Mouse (Mus musculus) heart, adult 2 months (tissue): ENCODE results near the gene Atmin. TPM values are rescaled to one million over a fixed set of nuclear protein-coding genes. Genes with fewer than 3 reads are reported as not detected.

Source experiments
- DNase-seq, 2 experiments: peaks; one replicate each; pipeline ENCODE4 v3.0.0; 2021
- H3K27ac ChIP-seq: fragments of 200-600 bp; 2 replicates; pipeline ENCODE4 v1.8.1; 2022
- H3K27me3 ChIP-seq: fragments of 200-500 bp; 2 replicates; pipeline ENCODE4 v1.6.1; 2012; ENCODE audit warnings: mild to moderate bottlenecking, low read length, inconsistent platforms, mixed read lengths; ENCODE audit not compliant: control insufficient read depth, insufficient read depth
- H3K36me3 ChIP-seq: fragments of 200-500 bp; 2 replicates; pipeline ENCODE4 v1.6.1; 2012; ENCODE audit warnings: low read length, inconsistent platforms; ENCODE audit not compliant: control insufficient read depth, insufficient read depth
- H3K4me1 ChIP-seq: fragments of 200-500 bp; 2 replicates; pipeline ENCODE4 v1.6.1; 2011; ENCODE audit warnings: low read length; ENCODE audit not compliant: control insufficient read depth, insufficient read depth
- H3K4me3 ChIP-seq: fragments of 200-600 bp; 2 replicates; pipeline ENCODE4 v1.8.1; 2022
- H3K79me2 ChIP-seq: fragments of 200-500 bp; replicated peaks from 2 replicates; pipeline ENCODE4 v1.6.1; 2012; ENCODE audit warnings: mild to moderate bottlenecking, inconsistent platforms, low read length, moderate library complexity, mixed read lengths; ENCODE audit not compliant: control insufficient read depth, insufficient read depth
- H3K9ac ChIP-seq: fragments of 200-500 bp; 2 replicates; pipeline ENCODE4 v1.6.1; 2012; ENCODE audit warnings: low read depth, mild to moderate bottlenecking, control low read depth, inconsistent platforms, low read length, mixed read lengths
- CTCF ChIP-seq: fragments of 200-600 bp; IDR thresholded peaks from 2 replicates; pipeline ENCODE4 v1.8.1; 2022; ENCODE audit warnings: antibody characterized with exemption, mild to moderate bottlenecking, moderate library complexity
- EP300 ChIP-seq: fragments of 200-500 bp; IDR thresholded peaks from 2 replicates; pipeline ENCODE4 v1.6.1; 2011; ENCODE audit warnings: low read depth, low read length, control low read depth; ENCODE audit not compliant: insufficient read depth
- POLR2A ChIP-seq: fragments of 200-500 bp; IDR thresholded peaks from 2 replicates; pipeline ENCODE4 v1.6.1; 2011; ENCODE audit warnings: mild to moderate bottlenecking, low read depth, low read length, control low read depth; ENCODE audit not compliant: insufficient read depth
- WGBS: fragments of 180-500 bp; shearing (Covaris S2); methylation state at CpG from one replicate; pipeline ENCODE4 v1.1.7; 2018; 5-methylcytosine and 5-hydroxymethylcytosine counted together
- intact Hi-C: fragments of 180-260 bp; cut with DNase I; formaldehyde crosslinking; loops from one replicate; pipeline ENCODE4 v1.15.1; 2025
- polyA plus RNA-seq: library from polyadenylated mRNA; depleted of rRNA; stranded (reverse); fragments of >200 nt; gene quantifications from 2 replicates; pipeline ENCODE4 v1.2.3, GENCODE M21; 2012
- total RNA-seq, 2 experiments: library from RNA; stranded (reverse); gene quantifications; 2 replicates each; pipeline ENCODE4 v1.2.3; 2021

The Atmin gene
- total and polyA plus RNA-seq, 3 experiments, result 9.3 to 16.5 (median 14.4) TPM

DNA sequence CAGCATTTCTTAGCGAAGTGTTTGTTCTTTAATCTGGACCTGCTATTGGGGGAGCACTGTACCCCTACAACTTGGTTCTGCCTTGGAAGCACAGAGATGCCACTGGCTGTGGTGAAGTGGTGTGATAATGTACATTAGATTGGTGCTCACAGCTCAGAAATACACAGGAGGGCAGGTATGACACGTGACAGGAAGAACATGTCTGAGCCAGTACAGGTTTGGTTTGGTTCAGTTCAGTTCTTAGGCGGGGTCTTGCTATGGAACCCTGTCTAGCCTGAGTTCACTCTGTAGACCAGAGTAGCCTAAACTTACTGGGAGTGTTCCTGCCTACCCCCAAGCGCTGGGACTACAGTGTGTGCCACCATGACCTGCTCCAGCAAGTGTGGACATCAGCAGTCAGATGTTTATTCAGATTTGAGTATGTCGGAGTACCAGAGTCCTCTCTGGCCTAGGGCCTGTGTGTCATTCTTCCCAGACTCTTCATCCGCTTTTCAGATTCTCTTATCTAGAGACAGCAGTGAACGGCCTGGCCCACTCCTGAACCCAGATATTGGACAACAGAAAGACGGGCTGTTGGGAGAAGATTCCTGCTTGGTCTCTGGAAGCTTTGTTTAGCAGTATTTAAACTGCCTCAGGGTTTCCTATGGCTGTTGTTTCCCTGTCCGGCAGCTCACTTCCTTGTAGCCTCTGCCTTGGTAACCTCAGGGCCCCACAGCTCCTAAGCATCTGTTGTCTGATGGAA lies 2.1 kb downstream of the Atmin start:
- WGBS, result 63% methylated on average over 9 of the region's 9 CpGs
- H3K36me3 ChIP-seq, result no peaks in the 10 kb centered on the region
- no peak overlapping the region; the same call in 1 of the 2 replicates for H3K27ac ChIP-seq
- no peaks in the 10 kb centered on the region for H3K27me3 ChIP-seq
- peaks cover 8% of the 10 kb centered on the region for H3K4me1 ChIP-seq
- no peak for DNase-seq
- intact Hi-C loops, result no loop called here
- H3K79me2 ChIP-seq, result peaks cover 4% of the 10 kb centered on the region
- TF ChIP-seq EP300 (no peak), CTCF (no peak), POLR2A (no peak)
- no peak overlapping the region for H3K9ac ChIP-seq
- H3K4me3 ChIP-seq, result no peak overlapping the region

- H3K79me2 ChIP-seq, result peaks cover 4% of the 10 kb centered on the region
- H3K9ac ChIP-seq, result peak overlapping the region; percentile 60
- 5% methylated on average over 21 of the region's 21 CpGs for WGBS
- TF ChIP-seq POLR2A (peak; percentile 51; the same call in 1 of the 2 replicates), EP300 (no peak)
- intact Hi-C loops, result no loop called here
- H3K27me3 ChIP-seq, result no peaks in the 10 kb centered on the region
- peaks cover 8% of the 10 kb centered on the region for H3K4me1 ChIP-seq
- no peaks in the 10 kb centered on the region for H3K36me3 ChIP-seq
- peak overlapping the region; percentile 54 for H3K4me3 ChIP-seq
- H3K27ac ChIP-seq, result peak overlapping the region; percentile 72
- DNase-seq, result peak; percentile 63 to 67
These were observed 3.2 kb downstream of the Atmin start for GRCm38 (mm10) chr8:116946268-116946838.

DNA sequence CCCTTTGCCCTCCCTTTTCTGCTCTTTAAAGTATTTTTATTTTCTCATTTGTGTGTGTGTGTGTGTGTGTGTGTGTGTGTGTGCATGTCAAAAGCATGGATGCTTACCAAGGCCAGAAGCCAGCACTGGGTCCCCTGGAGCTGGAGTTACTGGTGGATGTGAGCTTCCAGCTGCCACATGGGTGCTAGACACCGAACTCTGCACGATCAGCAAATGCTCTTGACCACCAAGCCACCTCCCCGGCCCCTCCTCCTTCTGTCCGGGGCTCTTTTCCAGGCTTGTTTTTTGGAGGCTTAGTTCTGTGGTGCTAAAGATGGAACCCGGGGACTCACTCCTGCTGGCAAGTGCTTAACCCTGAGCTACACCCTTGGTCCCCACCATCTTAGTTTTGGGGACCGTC lies 3.7 kb downstream of the Atmin start:
- peak; percentile 40 to 45 for DNase-seq
- H3K27me3 ChIP-seq, result no peaks in the 10 kb centered on the region
- peak overlapping the region; percentile 54 for H3K4me3 ChIP-seq
- peaks cover 4% of the 10 kb centered on the region for H3K79me2 ChIP-seq
- peak overlapping the region; percentile 60 for H3K9ac ChIP-seq
- no peaks in the 10 kb centered on the region for H3K36me3 ChIP-seq
- intact Hi-C loops, result no loop called here
- TF ChIP-seq EP300 (no peak), CTCF (no peak), POLR2A (no peak)
- H3K4me1 ChIP-seq, result peaks cover 8% of the 10 kb centered on the region
- WGBS, result 32% methylated on average over 6 of the region's 6 CpGs
- H3K27ac ChIP-seq, result peak overlapping the region; percentile 72

DNA sequence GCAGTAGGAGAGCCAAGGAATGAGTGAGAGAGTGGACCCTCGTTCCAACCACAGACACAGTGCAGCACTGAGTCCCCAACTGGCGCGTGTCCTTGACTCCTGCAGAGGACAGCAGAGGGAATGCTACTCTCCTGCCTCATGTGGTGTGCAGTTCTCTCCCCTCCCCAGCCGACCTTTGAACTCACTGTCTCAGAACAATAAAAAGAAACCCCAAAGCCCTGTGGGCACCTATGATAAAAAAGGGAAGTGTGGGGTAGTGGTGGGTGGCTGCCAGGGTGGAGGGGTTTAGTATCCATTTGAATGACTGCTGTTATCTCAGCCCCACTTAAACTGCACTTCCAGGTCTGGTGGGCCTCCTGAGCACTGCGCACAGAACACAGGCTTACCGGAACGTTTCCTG lies 4.4 kb downstream of the Atmin start:
- H3K36me3 ChIP-seq, result no peaks in the 10 kb centered on the region
- no peak for TF ChIP-seq EP300
- TF ChIP-seq POLR2A, result no peak
- TF ChIP-seq CTCF, result no peak
- DNase-seq, result no peak
- H3K4me3 ChIP-seq, result no peak overlapping the region
- no peak overlapping the region for H3K9ac ChIP-seq
- H3K27me3 ChIP-seq, result no peaks in the 10 kb centered on the region
- peaks cover 8% of the 10 kb centered on the region for H3K4me1 ChIP-seq
- no peak overlapping the region for H3K27ac ChIP-seq
- H3K79me2 ChIP-seq, result peaks cover 4% of the 10 kb centered on the region
- intact Hi-C loops, result no loop called here
- 62% methylated on average over 7 of the region's 7 CpGs for WGBS

GRCm38 (mm10) chr8:116951369-116951768 lies 8.2 kb downstream of the Atmin start:
- intact Hi-C loops, result no loop called here
- Histone ChIP-seq H3K4me3 (no peak overlapping the region), H3K27ac (no peak overlapping the region), H3K4me1 (peaks cover 1% of the 10 kb centered on the region; the same call in 1 of the 2 replicates), H3K27me3 (no peaks in the 10 kb centered on the region), H3K36me3 (no peaks in the 10 kb centered on the region), H3K9ac (no peak overlapping the region), H3K79me2 (peaks cover 2% of the 10 kb centered on the region; the same call in 1 of the 2 replicates)
- DNase-seq, result no peak
- WGBS, result 30% methylated on average over 5 of the region's 5 CpGs
- TF ChIP-seq POLR2A (no peak), EP300 (no peak), CTCF (no peak)

DNA sequence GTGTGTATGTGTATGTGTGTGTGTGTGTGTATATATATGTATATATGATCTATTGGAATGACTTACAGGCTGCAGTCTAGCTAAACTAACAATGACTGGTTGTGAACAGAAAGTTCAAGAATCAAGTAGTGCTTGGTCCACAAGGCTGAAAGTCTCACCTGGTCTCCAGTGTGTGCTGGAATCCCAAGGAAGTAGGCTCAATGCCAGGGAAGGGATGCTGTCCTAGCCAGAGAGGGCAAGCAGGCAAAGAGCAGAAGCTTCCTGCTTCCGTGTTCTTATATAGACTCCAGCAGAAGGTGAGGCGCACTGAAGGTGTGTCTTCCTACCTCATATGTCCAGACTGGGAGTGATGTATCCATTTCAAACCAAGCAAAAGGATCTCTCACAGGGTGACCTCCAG lies 8.6 kb downstream of the Atmin start:
- H3K4me1 ChIP-seq, result peaks cover 1% of the 10 kb centered on the region; the same call in 1 of the 2 replicates
- DNase-seq, result no peak
- intact Hi-C loops, result no loop called here
- peaks cover 2% of the 10 kb centered on the region; the same call in 1 of the 2 replicates for H3K79me2 ChIP-seq
- 52% methylated on average over 2 of the region's 2 CpGs for WGBS
- H3K36me3 ChIP-seq, result no peaks in the 10 kb centered on the region
- H3K27me3 ChIP-seq, result no peaks in the 10 kb centered on the region
- H3K27ac ChIP-seq, result no peak overlapping the region
- no peak for TF ChIP-seq CTCF
- no peak for TF ChIP-seq POLR2A
- no peak for TF ChIP-seq EP300
- H3K9ac ChIP-seq, result no peak overlapping the region
- H3K4me3 ChIP-seq, result no peak overlapping the region
